Mouse (Mus musculus) cerebellum, adult 18-20 months (tissue): Measurements from ENCODE around the gene Foxl1.
A peak's percentile ranks its signal among the peaks of the same experiment; 100 is the strongest.

Experiments used
- DNase-seq, 2 experiments: peaks; one replicate each; pipeline ENCODE4 v3.0.0; 2021

Gene Foxl1

DNA sequence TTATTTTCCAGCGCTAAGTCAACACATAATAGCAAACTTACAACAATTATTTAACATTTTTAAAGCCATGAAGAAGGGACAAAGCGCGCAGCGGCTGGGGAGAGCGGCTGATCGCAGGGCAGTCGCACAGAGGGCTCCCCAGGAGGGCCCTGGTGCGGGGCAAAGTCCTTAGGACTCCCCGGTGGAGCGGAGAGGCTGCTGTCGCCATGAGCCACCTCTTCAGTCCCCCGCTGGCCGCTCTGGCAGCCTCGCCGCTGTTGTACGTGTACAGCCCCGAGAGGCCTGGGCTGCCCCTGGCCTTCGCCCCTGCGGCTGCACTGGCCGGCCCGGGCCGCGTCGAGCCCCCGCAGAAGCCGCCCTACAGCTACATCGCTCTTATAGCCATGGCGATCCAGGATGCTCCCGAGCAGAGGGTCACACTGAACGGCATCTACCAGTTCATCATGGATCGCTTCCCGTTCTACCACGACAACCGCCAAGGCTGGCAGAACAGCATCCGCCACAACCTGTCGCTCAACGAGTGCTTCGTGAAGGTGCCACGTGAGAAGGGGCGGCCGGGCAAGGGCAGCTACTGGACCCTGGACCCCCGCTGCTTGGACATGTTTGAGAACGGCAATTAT is at the start of gene Foxl1:
TSS of gene Foxl1 (plus strand) at position 185 of the 620 bp plus-strand sequence.
- DNase-seq: no peak

DNA sequence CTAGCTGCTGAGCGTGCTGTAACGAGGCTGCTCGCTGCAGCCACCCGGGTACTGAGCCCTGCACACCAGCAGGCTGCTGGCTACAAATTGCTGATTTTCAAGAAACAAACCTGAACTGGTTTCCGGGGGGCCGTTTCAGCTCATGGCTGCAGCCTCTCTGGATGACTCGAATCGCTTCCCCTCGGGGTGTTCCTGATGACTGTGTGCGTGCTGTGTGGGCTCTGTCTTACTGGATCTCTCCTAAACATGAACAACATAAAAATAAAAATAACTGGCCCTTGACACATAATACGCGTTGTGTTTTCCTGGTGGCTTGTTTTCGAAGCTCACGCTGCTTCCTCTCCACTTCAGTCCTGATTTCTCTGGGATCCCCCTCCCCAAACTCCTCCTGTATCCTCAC is 49.0 kb upstream of the Foxl1 start:
- no peak for DNase-seq

DNA sequence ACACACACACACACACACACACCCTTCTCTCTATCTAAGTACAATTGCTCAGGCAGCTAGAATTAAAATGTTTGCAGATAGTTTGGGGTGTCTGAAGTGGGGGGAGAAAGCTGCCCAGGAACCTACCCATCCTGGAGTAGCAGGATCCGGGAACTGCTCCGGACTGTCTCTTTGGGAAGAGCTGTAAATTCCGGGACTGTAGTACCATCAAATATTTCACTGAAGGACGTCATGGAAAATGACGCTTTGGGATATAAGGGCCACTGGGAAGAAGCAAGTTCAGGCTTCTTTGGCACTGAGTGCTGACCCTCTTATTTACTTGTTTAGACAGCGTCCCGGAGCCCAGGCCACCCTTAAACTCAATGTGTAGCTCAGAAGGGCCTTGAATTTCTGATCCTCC is 48.5 kb upstream of the Foxl1 start:
- DNase-seq: no peak

DNA sequence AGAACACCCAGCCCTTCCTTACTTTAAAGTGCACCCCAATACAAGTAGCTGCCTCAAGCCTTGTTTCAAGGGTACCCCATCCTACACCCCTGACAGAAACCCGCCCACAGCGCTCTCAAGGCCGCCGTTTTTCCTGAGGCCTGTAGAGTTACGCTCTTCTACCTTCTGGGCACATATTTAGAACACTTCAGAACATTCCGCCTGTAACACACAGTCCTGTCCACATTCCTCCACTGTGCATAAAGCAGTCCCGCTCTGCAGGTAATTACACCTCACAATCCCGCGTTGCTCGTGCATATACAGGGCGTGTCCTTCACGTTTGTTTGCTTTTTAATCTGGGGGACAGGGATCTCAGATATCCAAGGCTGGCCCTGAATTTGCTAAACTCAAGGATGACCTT is 47.8 kb upstream of the Foxl1 start:
- no peak for DNase-seq

DNA sequence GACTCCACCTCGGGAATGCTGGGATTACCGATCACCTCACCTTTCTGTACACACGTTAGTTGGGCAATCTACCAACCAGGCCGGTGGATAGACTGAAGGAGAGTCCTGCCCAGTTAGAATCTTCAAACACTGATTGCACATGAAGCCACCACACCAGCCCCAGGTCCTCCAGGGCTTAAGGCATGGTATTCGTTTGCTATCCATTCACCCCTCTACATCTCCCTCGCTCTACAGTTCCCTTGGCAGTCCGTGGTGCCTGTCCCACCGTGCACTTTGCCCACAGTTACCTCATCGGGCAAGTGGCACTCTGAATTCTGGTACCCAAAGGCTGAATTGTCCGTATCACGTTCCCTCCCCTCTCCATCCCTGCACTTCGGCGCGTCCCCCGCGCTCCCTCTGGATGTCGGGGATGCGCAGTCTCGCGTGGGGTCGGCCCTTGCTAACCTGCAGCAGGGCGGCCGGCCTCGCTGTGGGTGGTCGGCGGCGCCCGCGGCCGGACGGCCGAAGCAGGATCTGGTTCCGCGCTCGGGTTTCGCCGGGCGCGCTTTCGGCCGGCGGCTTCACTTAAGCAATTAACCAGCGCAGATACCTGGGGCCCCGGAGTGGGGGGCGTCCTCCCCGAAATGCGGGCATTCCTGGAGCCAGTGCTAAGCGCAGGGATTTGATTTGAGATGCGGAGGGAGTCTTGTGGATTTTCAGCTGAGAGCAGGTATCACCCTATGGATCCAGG is 47.2 kb upstream of the Foxl1 start:
- DNase-seq: no peak

DNA sequence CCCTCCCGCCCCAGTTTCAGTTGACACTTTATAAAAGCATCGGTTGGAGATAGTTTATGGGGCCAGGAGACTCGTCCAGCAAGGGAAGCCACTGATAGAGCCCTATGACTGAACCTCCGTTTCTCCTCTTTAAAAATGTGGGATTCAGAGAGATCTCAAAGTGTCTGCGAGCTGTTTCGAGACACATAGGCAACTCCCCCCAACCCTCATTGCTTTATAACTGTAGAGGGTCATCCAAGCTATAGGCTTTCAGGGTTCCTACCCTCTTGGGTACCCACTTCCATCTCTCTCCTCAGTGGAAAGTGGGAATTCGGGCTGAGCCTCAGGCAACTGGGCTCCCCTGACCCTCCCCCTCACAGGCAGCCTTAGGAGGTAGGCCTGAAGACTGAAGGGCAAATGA is 46.3 kb upstream of the Foxl1 start:
- DNase-seq: no peak

DNA sequence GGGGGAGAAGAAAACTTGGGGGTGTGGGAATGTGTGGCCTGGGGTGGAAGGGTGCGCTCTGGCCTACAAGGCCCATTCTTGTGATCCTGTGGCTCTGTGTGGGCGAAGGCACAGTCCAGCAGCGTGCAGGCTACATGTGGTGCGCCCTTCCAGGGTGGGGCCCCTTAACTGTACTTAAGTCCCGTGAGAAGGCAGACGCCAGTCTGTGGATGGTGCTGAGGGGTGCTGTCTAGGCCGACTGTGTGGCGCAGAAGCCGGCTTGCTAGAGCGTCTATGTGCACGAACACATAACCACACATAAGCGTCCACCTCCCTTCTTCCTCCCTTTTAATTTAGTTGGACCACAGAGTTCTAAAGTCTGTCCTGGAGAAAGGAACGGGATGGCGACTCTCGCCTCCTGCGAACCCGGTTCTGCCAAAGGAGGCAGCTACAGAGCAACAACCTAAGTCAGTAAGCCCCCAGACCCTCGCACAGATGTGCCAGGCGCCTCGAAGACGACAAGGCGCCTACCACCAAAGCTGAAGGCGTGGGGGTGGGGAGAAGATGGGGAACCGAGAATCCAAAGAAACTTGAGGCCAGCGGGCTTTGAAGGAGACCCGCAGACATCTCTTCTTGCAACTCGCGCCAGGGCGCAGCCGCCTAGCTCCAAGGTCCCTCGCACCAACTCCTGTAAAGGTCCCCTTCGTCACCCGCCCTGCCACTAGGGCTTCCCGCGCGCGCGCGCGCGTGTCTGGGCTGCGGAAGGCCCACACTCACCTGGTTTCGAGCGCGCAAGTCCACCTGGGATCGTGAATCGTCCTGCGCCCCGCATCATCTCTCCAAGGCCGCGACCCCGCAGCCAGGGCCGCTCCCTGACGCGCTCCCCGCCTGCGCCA is 45.3 kb upstream of the Foxl1 start:
- no peak for DNase-seq

DNA sequence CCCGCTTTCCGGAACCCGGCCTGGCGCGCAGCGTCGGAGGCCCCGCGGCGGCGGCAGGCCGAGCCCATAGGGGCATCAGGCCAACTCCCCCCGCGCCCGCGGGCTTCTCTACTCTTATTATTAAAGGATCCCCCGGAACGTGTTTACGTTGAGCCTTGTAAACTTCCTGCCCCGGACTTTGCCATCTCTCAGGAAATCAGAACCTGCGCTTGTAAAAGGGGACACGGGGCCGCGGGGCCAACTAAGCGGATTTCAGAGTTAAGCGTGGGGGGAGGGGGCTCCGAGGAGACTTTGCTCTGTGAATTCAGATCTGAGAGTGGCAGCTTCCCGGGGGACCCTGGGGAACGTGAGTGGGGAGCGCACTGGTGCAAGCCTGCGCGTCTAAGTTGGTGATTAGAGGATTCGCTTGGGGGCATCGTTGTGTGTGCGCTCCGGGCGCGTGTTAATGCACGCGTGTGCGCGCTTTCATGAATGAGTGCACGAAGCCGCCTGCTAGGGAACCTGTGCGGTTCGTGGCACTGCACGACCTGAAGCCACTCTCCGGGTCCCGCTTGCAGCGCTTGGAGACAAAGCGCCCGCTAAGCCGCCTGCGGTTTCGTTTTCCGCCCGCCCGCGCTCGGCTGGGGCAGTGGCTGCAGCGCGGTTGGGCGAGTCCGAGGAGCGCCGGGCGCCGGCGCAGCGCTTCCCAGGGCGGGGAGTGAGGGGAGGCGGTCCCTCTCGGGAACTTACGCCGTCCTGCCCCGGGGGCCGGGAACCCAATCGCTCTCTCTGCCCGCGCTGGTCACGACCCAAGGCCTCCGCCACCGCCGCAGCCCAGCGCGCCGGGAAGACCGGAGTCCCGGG is 44.4 kb upstream of the Foxl1 start:
- no peak for DNase-seq

DNA sequence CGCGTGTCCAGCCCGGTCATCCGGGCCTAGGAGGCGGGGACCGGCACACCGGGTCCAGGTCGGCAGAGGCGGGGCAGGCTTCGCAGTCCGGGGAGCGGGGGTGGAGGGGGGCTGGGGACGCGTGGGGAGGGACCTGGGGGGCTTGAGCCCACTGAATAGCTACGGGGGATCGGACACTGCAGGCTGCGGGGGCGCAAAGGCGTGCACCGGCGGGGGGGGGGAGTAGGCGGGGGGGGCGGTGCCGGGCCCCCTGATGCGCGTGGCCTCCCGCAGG is 43.9 kb upstream of the Foxl1 start:
- no peak for DNase-seq

DNA sequence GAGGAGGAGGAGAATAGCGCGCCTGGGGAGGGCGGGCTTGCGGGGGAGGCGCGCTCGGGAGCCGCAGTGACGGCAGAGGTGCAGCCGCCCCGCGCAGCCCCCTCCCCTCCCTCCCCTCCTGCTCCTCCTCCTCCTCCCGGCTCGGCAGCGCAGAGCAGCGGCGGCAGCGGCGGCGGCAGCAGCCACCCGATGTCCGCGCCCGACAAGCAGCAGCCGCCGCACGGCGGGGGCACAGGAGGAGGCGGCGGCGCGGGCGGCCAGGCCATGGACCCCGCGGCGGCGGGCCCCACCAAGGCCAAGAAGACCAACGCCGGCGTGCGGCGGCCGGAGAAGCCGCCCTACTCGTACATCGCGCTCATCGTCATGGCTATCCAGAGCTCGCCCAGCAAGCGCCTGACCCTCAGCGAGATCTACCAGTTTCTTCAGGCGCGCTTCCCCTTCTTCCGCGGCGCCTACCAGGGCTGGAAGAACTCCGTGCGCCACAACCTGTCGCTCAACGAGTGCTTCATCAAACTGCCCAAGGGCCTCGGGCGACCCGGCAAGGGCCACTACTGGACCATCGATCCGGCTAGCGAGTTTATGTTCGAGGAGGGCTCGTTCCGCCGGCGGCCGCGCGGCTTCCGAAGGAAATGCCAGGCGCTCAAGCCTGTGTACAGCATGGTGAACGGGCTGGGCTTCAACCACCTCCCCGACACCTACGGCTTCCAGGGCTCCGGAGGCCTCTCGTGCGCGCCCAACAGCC is 43.4 kb upstream of the Foxl1 start, which contains the start of gene Foxf1:
TSS of gene Foxf1 (plus strand) at position 177 of the 742 bp plus-strand sequence.
- DNase-seq: no peak

DNA sequence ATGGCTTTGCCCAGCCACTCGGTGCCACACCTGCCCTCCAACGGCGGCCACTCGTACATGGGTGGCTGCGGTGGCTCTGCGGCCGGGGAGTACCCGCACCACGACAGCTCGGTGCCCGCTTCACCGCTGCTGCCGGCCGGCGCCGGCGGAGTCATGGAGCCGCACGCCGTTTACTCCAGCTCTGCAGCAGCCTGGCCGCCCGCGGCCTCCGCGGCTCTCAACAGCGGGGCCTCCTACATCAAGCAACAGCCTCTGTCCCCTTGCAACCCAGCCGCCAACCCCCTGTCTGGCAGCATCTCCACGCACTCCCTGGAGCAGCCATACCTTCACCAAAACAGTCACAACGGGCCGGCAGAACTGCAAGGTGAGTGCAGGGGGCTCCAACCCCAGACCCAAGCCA is 42.7 kb upstream of the Foxl1 start:
- no peak for DNase-seq

DNA sequence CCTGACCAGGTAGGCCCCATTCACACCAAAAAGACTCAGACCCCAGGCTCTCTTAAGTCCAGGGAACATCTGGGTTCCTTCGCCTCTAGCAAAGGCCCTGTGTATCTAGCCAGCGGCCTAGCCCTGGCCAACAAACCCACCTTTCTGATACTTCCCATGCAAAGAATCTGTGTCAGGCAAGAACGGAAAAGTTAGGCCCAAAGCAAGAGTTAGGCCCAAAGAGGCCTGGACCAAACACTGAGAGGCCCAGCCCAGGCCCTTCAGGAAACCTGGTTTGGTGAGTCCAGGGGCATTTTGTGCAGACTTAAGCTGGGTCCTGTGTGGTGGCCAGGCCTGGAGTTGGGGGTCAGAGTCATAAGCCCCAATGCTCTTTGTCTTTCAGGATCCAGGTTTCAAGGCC is 42.2 kb upstream of the Foxl1 start:
- no peak for DNase-seq

DNA sequence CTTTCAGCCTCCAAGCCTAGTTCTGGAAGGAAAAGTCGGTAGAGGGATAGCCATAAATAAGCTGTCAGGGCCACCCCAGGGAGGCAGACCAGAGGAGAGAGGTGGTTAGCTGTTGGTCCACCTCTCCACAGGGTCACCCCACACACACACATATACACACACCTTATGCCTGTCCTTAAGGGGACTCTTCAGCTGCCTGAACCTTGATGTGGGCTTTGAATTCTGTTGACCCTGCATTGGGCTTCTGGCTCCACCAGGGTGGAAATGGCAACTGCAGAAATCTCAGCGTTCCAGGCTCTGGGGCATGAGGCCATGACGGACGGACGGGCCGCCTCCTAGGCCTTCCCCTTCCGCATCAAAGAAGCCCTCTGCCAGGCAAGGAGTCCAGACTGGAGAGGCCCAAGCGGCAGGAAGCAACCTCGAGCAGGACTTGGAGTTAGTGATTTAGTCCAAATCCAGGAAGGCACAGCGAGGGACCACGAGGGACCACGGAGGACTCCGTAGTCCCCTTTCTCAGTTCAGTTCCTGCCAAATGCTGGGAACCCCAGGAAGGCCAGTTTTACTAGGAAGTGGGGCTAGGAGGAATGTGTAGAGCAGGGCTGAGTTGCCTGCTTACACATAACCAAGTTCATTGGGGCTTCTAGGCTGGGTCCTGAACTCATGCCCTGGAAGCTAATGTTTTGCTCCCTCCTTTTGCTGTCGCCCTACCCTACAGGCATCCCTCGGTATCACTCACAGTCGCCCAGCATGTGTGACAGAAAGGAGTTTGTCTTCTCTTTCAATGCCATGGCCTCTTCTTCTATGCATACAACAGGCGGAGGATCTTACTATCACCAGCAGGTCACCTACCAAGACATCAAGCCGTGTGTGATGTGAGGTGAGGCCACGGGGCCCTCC is 41.5 kb upstream of the Foxl1 start:
- no peak for DNase-seq

DNA sequence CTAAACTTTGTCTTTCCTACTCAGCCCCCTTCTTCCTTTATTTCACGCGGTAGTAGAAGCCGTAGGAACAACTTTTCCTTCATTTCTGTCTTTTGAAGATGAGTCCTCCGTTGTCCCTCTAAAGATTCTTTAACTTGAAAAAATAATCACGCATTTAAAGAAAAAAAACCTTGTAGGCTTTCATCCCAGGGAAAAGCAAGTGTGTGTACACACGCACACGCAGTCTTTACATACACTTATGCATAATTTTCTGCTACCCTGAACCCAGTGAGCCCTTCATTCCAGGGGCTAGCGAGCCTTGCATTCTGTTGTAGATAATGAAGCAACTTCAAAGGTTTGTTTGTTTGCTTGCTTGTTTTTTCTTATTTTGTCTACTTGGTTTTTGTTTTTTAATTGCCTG is 39.5 kb upstream of the Foxl1 start:
- DNase-seq: no peak

DNA sequence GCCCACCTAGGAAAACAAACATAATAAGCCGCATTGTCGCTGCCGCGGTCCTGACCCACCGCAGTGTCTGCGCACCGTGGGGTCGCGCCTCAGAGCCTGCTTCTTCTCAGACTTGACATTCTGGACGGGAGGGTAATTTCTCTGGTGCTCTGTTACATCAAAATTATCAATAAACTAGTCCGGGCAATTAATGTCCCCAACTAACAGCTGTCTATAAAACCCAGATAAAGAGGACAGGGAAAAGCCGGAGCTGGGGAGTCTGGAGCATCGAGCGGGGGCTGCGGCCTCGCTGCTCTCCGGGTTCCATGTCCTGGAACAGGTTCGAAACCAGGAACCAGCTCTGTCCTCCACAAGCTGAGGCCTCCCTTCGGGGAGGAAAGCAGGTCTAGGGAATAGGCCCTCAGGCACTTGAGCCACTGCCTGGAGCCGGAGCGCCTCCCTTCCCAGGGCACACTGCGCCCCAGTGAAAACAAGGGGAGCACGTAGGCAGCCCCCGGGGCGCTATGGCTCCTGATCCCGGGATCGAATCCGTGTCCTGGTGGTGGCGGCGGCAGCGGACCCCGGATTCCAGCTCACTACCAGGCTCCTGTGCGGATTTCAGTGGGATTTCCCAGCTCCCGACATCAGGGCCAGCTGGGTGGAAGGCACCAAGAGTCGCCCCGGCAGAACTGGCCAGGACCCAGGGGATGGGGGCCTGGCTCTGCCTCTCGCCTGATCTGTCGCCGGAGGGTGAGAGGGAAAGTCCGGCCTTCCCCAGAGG is 38.7 kb upstream of the Foxl1 start:
- DNase-seq: no peak

DNA sequence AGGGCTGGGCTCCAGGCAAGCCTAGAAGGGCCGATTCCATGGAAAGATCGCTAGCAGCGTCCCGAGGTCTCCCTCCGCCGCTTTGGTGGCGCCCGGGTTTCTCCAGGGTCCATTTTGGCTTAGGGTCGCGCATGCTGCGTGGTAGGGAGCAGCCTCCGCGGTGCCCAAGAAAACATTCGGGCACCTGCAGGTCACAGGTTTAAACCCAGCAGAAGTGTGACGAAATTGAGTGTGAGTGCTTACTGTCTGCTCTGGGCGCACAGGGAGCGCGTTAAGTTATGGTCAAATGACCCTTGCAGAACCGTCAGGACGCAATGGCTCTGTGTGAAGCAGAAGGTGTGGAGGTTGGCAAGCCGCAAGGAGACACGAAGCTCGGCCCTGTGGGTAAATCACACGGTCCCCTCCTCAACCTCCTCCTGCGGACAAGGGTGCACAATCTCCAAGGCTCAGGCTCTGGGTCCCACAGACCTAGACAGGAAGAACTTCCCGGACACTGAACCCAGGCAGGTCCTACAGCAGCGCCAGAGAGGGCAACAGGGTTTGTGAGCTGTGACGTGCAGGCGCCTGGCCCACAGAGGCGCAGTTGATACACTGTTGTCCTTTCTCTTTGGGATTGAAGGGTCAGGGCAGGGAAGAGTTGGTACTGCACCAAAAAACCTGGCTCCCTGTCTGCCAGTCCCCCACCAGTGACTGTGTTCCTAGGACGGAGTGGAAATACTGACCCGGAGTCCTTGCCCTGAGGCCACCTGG is 37.9 kb upstream of the Foxl1 start:
- no peak for DNase-seq

DNA sequence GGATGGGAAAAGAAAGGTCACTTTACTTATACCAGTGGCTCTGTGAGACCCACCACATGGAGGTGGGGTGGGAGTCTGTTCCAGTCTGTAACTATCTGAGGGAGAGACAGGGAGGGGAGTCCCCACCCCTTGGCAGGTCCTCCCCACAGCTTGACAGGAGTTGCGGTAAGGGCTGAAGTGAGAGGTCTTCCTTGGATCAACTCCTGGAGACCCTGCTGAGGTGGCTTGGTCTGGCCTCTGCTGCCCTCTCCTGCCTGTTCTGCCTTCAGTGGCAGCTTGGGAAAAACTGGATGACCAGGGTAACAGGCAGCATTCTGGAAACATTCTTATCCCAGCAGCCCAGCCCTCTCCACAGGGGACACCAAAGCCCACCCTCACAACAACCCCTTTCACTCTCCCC is 37.0 kb upstream of the Foxl1 start:
- DNase-seq: no peak

DNA sequence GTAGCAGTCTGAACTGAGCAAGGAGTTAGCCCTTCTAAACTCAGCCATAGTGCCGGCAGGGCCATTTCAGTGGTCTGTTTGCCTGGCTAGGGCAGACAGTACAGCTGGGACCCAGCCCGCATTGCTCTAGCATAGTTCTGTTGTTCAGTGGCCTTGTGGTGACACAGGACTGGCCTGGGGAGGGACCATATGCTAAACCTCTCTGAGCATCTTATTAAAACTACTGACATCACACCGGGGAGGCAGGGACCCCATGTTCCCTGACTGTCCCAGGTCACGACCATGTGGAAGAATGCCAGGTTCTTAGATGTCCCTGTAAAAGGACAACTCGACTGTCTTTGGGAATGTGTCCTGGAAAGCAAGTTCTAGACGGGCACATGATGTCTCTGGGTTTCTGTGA is 35.6 kb upstream of the Foxl1 start:
- DNase-seq: no peak

DNA sequence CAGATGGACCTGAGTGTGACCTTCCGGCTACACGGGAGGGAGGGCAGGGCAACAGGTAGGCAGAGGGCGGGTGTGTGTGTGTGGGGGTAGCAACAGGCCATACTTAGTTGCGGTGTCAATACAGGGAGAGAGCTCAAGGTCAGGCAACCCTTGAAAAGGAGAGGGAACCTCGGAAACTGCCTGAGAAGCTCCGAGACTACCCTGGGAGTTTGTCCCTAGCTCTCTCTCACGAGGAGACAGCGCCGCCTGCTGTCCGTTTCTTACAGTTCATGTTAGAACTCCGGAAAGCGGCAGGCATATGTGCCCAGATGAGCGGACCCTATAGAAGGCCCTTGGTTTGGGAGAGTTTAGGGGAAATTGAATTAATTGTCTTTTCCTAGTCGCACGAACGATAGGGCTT is 35.1 kb upstream of the Foxl1 start:
- peak; percentile 72 to 81 for DNase-seq

DNA sequence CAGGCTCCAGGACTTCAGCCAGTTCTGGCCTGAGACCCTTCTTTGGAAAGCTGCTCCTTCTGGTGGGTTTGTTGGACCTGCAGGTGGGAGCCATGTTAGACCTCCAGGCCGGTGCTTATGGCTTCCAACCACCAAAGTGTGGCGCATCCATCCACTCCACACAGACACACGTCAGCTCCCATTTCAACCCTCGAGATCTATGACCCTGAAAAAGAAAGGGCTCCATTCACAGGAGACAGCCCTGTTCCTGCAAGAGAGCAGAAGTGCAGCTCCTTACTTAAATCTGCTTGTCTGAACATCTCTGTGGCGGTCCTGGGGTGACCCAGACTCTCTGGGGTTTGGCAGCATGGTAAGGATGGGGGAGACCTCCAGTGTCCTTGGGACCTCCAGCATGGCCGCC is 34.2 kb upstream of the Foxl1 start:
- no peak for DNase-seq
